12 mouse cellular contexts compared by ENCODE assay signal in the genomic region with DNA sequence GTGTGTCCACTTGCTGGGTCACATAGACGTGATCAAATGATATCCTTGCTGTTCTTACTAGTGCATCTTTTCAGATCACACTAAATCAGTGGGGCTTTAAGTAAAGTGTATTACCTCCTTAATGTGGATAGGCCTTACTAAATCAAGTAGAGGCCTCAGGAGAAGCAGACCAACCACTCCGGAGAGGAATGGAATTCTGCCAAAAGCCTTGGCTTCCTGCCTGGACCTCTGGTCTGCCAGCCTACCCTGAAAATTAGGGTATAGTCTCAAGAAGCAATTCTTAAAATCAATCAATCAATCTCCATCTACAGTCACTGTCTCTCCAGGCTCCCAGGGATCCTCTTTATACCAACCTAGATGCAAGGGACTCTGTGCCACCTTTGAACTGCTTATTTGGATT. TPM values are rescaled to one million over a fixed set of nuclear protein-coding genes. Genes with fewer than 3 reads are reported as not detected.
A peak's percentile ranks its signal among the peaks of the same experiment; 100 is the strongest.
DNase-seq lines count a peak whose midpoint lies in the region; ATAC-seq lines count a peak whose summit lies in the region.
"Had no signal": no experiment of that assay in that cellular context is flagged by ENCODE, and none has a peak within 500 bp of the region (broad histone marks: within the 10 kb centered on the region; RNA-seq: fewer than 3 reads in every experiment).

No protein-coding gene starts in this region.

- intact Hi-C loops in heart, postnatal 25 days (cut with DNase I) = loop anchor here (5.0 kb wide), 1 partner anchor 147 kb away; no protein-coding TSS in a partner anchor

- H3K9me3 ChIP-seq in midbrain, embryonic 11.5 days (ENCODE audit: control insufficient read depth, low read length) = no peaks in the 10 kb centered on the region
- H3K9me3 ChIP-seq in midbrain, embryonic 15.5 days = no peaks in the 10 kb centered on the region
- H3K9me3 ChIP-seq in liver, embryonic 11.5 days (ENCODE audit: control insufficient read depth, low read length) = no peaks in the 10 kb centered on the region
- H3K9me3 ChIP-seq: forebrain, embryonic 10.5 days; liver, embryonic 13.5 days had no signal

- no peaks in the 10 kb centered on the region for H3K27me3 ChIP-seq in midbrain, embryonic 11.5 days (ENCODE audit: control insufficient read depth, insufficient read depth, low read length)
- no peaks in the 10 kb centered on the region for H3K27me3 ChIP-seq in midbrain, embryonic 15.5 days (replicated peaks)
- H3K27me3 ChIP-seq in liver, embryonic 11.5 days (replicated peaks; ENCODE audit: control insufficient read depth, insufficient read depth, low read length) = no peaks in the 10 kb centered on the region
- H3K27me3 ChIP-seq: liver, embryonic 13.5 days had no signal

- peak; percentile 41 to 68 for DNase-seq in heart, adult 18-20 months
- DNase-seq in heart, postnatal 25 days (ENCODE audit: low spot score) = no peak
- DNase-seq in midbrain, embryonic 11.5 days (ENCODE audit: low spot score, missing footprints) = peak; percentile 10
- peak; percentile 72 for DNase-seq in adrenal gland, postnatal 10 days
- DNase-seq in kidney, postnatal 14 days = peak; percentile 65
- no peak for DNase-seq in liver, embryonic 11.5 days (ENCODE audit: low spot score)
- DNase-seq: cerebellum, adult 9-11 months; gastrocnemius, postnatal 10 days; liver, embryonic 13.5 days had no signal

- WGBS in midbrain, embryonic 11.5 days = 85% methylated on average over 2 of the region's 2 CpGs
- WGBS in midbrain, embryonic 15.5 days = 55% methylated on average over 2 of the region's 2 CpGs
- 54% methylated on average over 2 of the region's 2 CpGs for WGBS in liver, embryonic 11.5 days

- H3K4me2 ChIP-seq in midbrain, embryonic 11.5 days = no peak overlapping the region
- no peak overlapping the region for H3K4me2 ChIP-seq in midbrain, embryonic 15.5 days
- no peak overlapping the region for H3K4me2 ChIP-seq in liver, embryonic 11.5 days
- H3K4me2 ChIP-seq: liver, embryonic 13.5 days had no signal

- H3K27ac ChIP-seq in midbrain, embryonic 11.5 days (ENCODE audit: low read depth, low read length) = no peak overlapping the region
- no peak overlapping the region for H3K27ac ChIP-seq in midbrain, embryonic 15.5 days
- H3K27ac ChIP-seq in liver, embryonic 11.5 days (ENCODE audit: low read depth, low read length) = no peak overlapping the region
- H3K27ac ChIP-seq: forebrain, embryonic 10.5 days; liver, embryonic 13.5 days had no signal

- H3K4me1 ChIP-seq in midbrain, embryonic 11.5 days (ENCODE audit: control insufficient read depth, insufficient read depth, low read length) = no peaks in the 10 kb centered on the region
- peaks cover 2% of the 10 kb centered on the region; the same call in 1 of the 2 replicates for H3K4me1 ChIP-seq in midbrain, embryonic 15.5 days
- H3K4me1 ChIP-seq in liver, embryonic 11.5 days (replicated peaks; ENCODE audit: control insufficient read depth, insufficient read depth, low read length) = 0 out of 2 replicates have a peak, but pooled peaks cover 3% of the 10 kb centered on the region

- H3K9ac ChIP-seq in midbrain, embryonic 11.5 days (ENCODE audit: low read length) = no peak overlapping the region
- H3K9ac ChIP-seq in midbrain, embryonic 15.5 days = no peak overlapping the region
- no peak overlapping the region for H3K9ac ChIP-seq in liver, embryonic 11.5 days (ENCODE audit: low read depth, low read length)
- H3K9ac ChIP-seq: liver, embryonic 13.5 days had no signal

- no peak overlapping the region for H3K4me3 ChIP-seq in midbrain, embryonic 11.5 days (ENCODE audit: low read depth, low read length)
- no peak overlapping the region for H3K4me3 ChIP-seq in midbrain, embryonic 15.5 days
- no peak overlapping the region for H3K4me3 ChIP-seq in liver, embryonic 11.5 days (ENCODE audit: low read depth, low read length)
- H3K4me3 ChIP-seq: forebrain, embryonic 10.5 days; liver, embryonic 13.5 days had no signal

- ATAC-seq in midbrain, embryonic 11.5 days (ENCODE audit: low FRiP score) = no peak
- no peak for ATAC-seq in midbrain, embryonic 15.5 days (replicated peaks)
- no peak for ATAC-seq in liver, embryonic 11.5 days (replicated peaks; ENCODE audit: low FRiP score)

- no peaks in the 10 kb centered on the region for H3K36me3 ChIP-seq in midbrain, embryonic 11.5 days (ENCODE audit: control insufficient read depth, insufficient read depth, low read length)
- no peaks in the 10 kb centered on the region for H3K36me3 ChIP-seq in midbrain, embryonic 15.5 days (replicated peaks)
- no peaks in the 10 kb centered on the region for H3K36me3 ChIP-seq in liver, embryonic 11.5 days (ENCODE audit: control insufficient read depth, insufficient read depth, low read length)
- H3K36me3 ChIP-seq: forebrain, embryonic 10.5 days; liver, embryonic 13.5 days had no signal

RNA-seq across cellular contexts. Expression of a gene that starts 59.1 kb away (rescaled TPM):
- total RNA-seq in heart, adult 18-20 months (2021) = 10 to 100 TPM; 55.0 to 56.7 TPM
- total RNA-seq in heart, postnatal 25 days (2021) = 10 to 100 TPM; 53.5 to 62.8 TPM
- 2.1 and 2.2 TPM in 2 replicates for polyA plus RNA-seq in midbrain, embryonic 11.5 days (2014; fragmentation: Nextera tagmentation; extraction: Ambion mirVana)
- 0.60 and 0.65 TPM in 2 replicates for polyA plus RNA-seq in midbrain, embryonic 15.5 days (2015; fragmentation: Nextera tagmentation; extraction: Ambion mirVana)
- 1 to 10 TPM; 1.7 to 1.8 TPM for total RNA-seq in adrenal gland, postnatal 10 days (2021)
- polyA plus RNA-seq in liver, embryonic 11.5 days (2014; fragmentation: Nextera tagmentation; extraction: Ambion mirVana) = 1.1 and 1.3 TPM in 2 replicates
- total RNA-seq: megakaryocyte progenitor cell, adult 5-6 weeks had no signal

Comparison
In these comparisons a context has a peak if more than half of its experiments do, and no peak if none do; other contexts are left out.
1. DNase-seq: peak in heart, adult 18-20 months (2 of 2), midbrain, embryonic 11.5 days (single experiment), adrenal gland, postnatal 10 days (single experiment) and kidney, postnatal 14 days (single experiment); none in heart, postnatal 25 days (single experiment) and liver, embryonic 11.5 days (single experiment).
2. RNA of a gene that starts 59.1 kb away (total RNA-seq): 53.5 to 62.8 TPM in heart, postnatal 25 days and 55.0 to 56.7 TPM in heart, adult 18-20 months; 1.7 to 1.8 TPM in adrenal gland, postnatal 10 days; every median in the first group is over 10 times any median in the second.